Mouse (Mus musculus) olfactory bulb, adult 2 months (tissue): ENCODE measurements around the gene Mid1.

Experiments used
- CTCF ChIP-seq: fragments of 200-500 bp; IDR thresholded peaks from 2 replicates; pipeline ENCODE4 v1.5.1; 2012; ENCODE audit warnings: low read depth, mild to moderate bottlenecking, low read length, moderate library complexity; ENCODE audit not compliant: insufficient read depth
- POLR2A ChIP-seq: fragments of 200-500 bp; IDR thresholded peaks from 2 replicates; pipeline ENCODE4 v1.6.1; 2012; ENCODE audit warnings: mild to moderate bottlenecking, low read depth, low read length, moderate library complexity; ENCODE audit not compliant: insufficient read depth

DNA sequence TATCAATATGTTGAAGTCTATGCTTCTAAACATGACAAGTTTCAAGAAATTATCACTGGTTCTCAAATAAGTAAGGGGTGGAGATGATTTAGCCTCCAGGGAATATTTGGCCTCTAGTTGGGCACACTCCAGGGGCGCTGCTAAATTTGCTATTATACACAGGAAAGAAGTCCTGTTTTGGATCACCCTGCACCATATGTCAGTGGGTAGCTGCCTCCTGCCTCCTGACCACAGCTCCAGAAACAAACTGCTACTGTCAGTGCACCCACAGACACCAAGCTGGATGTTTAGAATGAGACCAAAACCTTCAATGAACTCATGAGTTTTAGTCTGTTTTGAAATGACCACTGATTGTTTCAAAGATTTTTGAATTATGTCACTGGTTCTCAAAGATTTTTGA lies 128.7 kb downstream of the Mid1 start:
- TF ChIP-seq POLR2A (no peak), CTCF (no peak)
